Mouse (Mus musculus) urinary bladder, postnatal 10 days (tissue): ENCODE data around the gene Nectin2.

Source experiments
- DNase-seq: peaks from one replicate; pipeline ENCODE4 v3.0.0; 2022; ENCODE audit warnings: low spot score

Gene Nectin2

DNA sequence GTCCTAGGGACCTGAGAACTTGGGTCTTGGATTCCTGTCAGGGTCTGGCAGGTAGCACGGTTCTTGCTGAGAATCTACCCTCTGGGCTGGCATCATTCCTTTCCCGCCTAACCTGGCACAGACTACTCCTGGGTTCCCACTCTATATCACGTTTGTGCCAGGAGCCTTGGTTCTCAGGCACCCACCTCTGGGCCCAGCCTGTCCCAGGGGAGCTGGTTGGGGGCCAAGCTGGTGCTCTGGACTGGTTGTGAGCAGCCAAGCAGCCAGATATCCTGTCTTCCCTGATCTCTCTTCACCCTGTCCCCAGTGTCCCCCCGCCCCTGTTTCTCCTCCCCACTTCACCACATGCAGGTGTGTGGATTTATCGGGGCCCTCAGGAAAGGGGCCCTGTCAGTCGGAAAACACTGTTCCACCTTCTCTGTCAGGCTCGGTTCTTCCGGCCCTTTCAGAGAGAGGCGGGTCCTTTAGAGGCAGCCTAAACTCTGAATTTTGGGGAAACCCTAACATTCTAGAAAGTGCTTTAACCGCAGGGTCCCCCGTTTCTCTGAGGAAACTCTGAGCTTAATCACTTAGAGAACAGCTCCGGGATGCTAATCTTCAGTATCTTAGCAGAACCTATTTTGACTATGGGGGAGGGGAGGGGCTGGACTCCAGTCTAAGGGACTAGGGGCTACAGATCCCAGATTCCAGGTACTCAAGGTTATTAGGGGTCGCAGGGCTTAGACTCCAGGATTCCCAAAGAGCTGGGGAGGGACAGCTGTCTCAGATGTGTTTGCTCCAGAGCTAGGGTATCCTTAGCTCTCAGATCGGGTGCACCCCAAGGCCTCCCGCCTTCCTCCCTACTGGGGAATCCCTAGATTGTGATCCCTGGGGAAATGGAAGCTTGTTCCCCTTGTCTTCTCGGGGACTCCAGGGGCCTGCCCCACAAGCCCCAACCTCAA is 19.4 kb upstream of the Nectin2 start:
- DNase-seq, result no peak

DNA sequence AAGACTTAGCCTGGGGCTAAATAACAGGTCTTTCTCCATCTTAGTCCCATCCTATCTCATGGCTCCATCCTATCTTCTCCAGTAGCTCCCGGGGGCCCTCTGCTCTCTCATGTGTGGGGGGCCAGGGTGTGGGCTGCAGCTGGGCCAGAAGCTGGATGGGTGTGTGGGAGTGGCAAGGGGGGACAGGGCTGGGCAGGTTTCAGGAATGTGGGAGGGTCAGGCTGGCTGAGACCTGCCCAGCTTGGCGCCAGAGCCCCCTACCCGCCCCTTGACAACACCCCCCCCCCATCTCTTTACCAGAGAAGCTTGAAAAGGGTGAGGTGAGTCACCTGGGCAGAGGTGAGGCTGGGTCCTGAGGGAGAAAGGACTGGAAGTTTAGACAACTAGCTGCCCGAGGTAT is 18.7 kb upstream of the Nectin2 start:
- no peak for DNase-seq

DNA sequence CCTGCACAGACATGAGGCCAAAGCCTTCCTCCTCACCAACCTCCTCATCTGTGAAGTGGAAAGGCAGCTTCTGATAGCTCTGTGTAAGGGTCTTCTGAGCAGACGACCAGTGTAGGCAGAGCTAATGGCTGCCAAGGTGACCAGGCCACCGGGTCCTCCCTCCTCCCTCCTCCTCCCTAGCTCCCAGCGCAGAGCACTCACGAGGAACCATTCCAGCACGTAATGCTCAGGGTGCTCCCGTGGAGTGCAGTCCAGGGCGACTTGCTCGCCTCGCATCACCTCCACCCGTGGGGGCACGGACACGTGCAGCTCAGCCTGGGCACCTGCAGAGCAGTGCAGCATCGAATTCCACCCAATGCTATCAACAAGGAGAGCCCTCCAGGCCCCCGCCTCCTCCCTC is 18.0 kb upstream of the Nectin2 start:
- no peak for DNase-seq

DNA sequence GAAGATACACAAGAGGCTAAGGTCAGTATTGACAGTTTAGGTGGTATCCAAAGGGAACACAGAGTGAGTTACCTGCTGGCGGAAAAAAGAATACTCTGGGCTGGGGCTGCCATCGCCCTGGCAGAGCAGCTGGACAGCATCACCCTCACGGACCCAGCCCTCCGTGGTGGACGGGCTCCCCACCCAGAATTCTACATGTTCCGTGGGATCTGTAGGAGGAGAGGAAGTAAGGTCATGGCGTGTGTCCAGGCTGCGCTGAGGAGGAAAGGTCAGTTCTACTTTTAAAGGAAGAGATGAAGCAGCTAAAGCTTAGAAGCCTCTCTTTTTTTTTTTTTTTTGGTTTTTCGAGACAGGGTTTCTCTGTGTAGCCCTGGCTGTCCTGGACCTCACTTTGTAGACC is 14.3 kb upstream of the Nectin2 start:
- no peak for DNase-seq

DNA sequence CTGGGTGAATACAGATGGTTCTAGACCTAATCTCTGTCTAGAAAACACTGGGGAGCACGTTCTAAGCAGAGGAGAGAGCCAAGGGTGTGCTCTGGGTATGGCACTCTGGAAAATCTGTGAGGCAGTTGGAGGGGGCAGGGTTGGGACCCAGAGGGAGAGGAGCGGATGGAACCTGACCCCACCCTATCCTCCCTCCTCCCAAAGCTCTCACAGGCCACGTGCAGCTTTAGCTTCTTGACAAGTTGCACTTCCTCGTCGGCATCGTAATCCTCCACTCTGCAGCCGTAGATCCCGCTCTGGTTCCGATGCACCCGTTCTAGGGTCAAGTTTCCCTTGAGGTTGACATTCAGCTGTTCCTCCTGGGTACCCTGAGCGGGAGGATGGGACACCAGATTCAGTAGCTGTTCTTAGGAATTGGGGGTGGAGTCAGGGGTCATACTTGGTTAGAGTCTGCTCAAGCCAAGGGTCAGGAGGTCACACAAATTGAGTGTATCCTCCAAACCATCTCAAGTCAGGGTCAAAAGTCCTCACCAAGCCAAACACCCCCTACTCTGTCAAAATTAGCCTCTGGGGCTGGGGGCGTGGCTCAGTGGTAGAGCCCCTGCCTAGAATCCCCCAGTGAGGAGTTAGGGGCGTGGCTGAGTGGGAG is 13.7 kb upstream of the Nectin2 start:
- no peak for DNase-seq

DNA sequence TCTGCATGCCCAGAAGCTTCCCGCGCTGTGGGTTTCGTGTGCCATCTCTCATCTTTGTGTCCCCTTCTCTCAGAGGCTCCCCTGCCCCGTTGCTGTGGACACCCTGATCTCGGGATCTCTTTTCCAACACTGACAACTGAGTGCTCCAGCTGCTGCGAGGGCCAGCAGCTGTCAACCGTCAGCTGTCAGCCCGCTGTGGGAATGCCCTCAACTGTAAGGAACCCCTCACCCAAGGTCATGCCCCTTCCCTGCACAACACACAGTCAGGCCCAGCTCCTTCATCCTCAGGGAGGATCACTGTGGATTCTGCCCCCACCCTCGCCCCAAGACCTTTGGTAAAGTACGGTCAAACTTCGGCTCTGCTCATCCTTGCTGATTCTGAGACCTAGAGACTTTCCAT is 12.0 kb upstream of the Nectin2 start:
- no peak for DNase-seq

DNA sequence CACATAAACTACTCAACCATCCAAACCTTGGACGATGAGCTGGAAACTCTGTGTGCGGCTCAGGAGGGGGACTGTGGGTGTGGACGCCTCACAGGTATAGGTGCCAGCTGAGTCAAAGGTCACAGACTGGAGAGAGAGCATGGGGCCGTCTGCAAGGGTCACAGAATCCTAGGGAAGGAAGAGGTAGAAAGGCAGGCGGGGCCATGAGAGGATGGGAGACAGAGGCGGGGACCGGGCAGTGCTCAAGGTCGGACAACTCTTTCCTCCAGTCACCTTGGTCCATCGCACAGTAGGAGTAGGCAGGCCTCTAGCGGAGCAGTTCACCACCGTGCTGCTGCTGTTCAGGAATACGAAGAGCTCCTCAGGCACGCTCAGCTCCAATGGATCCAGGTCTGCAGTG is 9.7 kb upstream of the Nectin2 start:
- DNase-seq, result no peak

DNA sequence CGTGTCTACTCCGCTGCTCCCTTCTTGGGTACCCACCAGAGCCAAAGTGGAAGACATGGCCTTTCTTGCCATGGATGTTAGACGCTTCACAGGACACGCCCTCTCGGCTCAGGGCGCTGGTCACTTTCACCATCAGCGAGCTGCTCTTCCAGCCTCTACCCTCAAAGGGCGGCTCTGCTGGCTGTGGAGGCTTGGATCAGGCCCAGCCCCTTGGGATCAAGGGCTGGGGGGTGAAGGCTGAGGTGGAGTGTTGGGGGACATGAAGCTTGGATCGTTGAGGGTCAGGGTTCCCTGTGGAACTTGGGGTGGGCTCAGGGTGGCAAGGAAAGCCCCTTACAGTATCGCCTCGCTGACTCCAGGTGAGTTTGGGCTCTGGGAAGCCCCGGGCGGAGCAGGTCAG is 8.3 kb upstream of the Nectin2 start:
- DNase-seq, result no peak

DNA sequence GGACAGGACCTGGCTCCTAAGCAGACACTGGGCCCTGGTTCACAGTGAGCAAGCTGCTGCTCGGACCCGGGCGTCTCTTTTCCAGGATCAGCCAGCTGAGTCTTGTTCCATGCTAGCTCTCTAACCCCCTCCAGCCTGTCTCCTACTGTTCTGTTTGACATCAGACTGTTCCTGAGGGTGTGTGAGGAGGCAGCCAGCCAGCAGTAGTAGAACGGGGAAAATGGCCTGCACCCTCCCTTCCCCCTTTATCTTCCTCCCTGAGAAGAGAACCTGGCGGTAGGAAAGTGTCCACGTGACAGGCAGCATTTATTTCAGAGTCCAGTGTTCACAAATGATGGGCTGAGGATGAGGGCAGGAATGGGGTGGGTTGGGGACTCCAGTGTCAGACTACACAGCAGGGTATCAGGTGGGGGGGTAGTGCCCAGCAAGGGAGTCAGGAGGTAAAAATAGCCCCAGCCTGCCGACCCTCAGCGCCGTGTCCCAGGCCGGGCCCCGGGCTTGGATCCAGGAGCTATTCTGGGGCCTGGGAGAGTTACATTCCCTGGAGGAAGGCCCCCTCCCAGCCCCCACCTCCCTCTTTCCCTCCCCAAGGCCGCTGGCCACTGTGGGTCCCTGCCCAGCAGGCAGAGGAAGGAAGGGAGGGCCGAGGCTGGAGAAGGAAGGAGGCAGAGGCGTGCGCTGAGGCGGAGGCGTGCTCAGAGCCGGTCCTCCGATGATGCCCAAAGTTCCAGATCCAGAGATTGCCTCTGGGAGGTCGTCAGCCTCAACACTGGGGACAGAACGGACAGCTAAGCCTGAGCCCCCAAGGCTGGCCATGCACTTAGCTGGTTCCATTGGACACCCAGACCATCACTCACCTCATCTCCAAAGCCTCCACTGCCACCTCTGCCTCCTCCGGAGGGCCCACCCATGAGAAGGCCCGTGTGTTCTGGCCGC is 5.8 kb upstream of the Nectin2 start:
- no peak for DNase-seq

DNA sequence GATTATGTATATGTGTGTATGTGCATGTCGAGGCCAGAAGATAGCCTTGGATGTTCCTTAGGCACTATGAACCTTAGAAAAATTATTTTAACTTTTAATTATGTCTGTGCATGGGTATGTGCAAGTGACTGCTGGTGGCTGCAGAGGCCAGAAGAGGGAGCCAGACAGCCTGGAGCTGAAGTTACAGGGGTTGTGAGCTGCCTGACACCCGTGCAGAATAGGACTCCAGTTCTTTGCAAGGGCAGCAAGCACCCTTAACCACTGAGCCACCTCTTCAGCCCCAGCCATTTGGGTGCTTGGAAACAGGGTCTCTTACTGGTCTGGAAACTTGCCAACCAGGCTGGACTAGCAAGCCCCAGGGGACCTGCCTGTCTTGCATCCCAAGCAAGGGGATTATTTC is 4.7 kb upstream of the Nectin2 start:
- DNase-seq, result no peak

DNA sequence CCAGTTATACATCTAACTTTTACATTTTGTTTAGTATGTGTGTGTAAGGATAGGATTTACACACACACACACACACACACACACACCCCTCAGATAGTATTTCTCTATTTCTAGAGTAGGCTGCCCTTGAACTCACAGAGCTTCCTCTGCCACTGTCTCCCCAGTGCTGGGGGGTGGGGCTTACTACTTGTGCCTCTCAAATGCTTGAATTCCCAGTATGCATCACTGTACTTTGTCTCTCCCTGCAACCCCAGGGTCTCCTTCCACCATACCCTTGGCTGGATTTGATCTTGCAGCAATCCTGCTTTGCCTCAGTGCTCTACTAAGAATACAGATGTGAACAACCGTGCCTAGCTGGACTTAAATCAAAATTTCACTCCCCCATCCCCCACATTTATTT is 3.8 kb upstream of the Nectin2 start:
- no peak for DNase-seq

DNA sequence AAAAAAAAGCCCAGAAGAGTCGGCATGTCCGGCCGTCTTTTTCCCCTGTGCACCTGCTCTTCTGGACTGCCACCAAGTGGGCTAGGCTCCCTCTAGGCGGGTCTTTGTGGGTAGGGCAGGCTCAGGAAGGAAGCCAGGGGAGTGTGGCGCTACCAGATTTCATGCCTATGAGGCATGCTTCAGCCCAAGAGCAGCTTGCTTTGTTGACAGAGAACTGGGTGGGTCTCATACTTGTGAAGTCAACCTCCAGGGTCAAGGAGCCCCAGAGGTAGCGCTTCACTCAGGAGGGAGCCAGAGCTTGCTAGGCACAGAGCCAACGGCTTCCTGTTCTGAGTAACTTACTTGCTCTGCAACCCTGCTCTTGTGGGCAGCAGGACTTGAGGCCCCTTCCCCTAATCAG is 3.3 kb upstream of the Nectin2 start:
- no peak for DNase-seq

DNA sequence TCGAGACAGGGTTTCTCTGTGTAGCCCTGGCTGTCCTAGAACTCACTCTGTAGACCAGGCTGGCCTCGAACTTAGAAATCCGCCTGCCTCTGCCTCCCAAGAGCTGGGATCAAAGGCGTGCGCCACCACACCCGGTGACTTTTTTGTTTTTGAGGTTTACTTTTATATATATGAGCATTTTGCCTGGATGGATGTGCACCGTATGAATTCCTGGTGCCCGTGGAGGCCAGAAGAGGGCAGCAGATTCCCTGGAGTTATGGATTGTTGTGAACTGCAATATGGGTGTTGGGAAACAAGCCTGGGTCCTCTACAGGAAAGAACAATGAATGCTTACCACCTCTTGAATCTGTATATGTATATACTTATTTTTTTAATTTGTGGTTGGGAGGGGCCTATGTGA is 2.4 kb upstream of the Nectin2 start:
- DNase-seq, result no peak

DNA sequence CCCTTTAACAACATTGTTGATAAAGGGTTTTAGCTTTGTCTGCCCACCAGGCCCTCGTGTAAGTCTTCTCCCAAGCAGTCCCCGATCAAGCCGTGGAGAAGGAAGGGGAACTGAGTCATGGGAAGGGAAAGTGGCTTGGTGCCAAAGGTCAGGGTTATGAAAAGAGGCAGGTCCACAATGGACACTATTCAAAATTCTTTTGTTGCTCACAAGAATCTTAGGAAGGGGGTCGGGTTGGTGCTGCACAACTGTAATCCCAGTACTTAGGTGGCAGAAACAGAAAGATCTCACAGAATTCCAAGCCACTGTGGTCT is 744 bp upstream of the Nectin2 start:
- DNase-seq, result no peak

DNA sequence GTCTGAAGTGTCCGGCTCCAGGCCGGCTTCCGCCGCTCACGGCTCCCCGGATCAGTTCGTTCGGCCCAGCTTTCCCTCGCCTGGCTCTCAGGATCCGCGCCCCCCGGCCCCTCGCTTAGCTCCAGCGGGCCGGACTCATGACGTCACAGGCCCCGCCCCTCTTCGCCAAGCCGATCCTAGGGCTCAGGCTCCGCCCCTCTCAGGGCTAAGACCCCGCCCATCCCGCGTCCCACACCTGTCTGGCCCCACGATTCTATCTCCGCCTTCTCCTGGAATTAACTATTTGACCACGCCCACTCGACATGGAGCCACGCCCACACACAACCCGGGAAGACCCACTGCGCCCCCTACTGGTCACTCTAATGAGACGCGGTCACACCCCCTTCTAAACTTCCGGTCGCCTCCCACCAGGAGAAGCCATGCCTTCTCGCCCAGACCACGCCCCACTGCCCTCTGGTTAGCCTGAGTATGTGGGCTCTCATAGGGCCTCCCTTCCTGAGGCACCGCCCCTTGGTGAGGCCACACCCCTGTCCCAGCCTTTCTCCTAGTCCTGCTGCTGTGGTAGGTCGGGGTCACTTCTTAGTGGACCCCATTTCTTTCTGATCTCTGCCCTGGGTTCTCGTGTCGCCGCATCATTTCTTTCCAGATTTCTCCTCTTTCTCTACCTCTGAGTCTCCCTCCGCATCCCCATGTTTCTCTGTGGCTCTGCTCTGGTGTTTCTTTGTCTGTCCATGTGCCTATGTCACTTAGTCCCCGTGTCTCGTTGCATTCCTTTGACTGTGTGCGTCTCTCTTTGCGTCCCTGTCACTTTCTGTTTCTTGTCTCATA is 680 bp downstream of the Nectin2 start:
- DNase-seq, result peak; percentile 92

DNA sequence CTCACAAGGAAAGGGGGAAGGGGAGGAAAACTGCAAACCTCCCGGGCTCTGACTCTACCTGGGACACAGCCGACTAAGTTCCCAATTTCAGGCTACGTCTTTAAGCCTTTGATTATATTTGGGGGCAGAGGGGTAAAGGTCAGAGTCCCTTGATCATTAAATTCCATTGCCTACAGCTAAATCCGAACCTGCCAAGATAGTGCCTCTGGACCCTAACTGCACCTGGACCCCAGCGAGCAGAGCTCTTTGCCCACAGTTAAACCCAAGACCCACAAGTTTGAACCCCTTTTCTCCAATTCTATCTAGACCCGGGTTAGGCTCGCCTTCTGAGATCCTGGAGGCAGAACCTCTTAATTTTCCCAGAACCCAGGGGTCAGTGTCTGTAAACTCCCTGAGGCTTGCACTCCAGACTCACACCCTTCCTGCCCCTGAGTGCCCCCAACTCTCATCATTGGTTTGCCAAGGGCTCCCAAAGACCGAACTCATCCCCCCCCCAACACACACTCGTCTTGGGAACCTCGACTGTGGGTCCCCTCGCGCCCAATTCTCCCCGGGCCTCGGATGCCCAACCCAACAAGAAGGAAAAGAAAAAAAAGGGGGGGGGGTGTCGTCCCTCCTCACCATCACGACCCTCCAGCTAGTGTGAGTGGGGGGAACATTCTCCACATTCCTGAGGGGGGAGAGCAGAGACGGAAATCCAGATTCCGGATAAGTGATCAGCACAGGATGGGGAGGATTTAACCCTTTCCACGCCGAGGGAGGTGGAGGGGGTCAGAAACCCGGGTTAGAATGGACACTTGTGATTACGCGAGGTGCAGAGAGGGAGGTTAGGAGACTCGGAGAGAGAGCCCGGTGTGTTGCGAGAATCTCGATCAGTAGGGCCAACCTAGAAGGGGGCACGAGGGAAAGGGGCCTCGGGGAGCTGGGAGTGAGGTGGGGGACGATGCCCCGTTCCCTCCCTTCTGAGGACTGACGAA is 1.8 kb downstream of the Nectin2 start:
- no peak for DNase-seq

DNA sequence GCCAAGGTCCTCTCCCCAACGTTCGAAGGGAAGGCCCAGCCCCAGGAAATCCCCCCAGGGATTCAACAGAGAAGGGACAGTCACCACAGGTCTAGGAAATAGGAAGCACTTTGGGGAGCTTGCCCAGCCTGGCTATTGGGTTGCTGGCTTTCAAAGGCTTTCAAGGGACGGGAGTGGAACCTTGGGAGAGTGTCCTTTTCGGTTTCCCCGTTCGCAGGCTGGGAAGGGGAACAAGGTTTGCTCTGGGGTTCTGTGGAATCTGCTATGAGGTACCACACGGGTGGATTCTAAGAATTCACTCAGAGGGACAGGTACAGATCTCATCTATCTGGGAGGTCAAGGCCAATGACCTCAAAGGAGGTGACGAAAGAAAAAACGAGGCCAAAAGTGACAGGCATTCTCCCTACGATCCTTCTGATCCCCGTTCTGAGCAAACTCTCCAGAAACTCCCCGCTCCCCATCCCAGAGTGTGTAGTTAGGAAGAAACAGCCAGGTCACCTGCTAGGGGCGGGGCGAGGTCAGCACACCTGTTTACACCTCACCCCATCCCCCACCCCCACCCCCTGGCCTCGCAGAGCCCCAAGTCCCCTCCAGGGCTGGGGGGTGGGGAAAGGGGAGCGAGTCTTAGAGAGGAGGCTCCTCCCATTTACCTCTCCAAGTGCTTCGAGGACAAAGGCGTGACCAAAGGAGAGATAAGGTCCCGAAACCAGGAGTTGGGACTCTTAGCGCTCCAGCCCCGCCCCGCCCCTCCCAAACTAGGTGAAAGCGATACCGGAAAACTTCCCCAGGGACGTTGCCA is 2.7 kb downstream of the Nectin2 start:
- DNase-seq, result no peak

DNA sequence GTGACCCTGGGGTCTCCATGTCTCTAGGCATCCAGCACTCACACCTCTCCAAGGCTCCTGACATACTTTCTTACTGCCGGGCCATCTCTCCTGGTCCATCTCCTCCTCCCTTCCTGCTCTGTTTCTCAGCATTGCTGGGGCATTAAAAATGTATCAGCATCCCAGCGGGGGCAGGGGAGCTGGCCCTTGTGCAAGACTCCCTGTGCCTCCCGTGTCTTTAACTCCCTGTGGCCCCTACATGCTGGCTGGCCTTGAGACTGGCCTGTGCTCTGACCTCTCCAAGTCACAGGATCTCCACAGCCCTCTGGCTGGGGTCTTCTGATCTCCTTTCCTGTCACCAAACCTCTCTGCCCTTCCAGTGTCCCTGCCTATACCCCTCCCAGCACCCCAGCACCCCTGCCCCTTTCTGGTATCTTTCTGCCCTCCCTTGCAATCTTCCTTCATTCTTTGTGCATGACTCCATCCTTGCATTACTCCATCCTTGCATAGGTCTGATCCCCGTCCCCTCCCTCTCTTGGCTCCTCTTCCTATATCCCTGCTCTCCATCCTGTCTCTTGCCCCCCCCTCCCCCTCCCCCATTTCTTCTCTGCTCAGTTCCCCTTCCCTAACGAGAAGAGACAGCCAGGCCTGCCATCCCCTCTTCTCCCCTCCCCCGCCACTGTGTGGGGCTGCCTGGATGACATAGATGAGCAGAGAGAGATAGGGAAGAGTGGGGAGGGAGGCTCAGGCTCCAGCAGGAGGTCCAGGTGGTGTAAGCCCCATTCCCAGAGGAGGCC is 3.7 kb downstream of the Nectin2 start:
- no peak for DNase-seq

DNA sequence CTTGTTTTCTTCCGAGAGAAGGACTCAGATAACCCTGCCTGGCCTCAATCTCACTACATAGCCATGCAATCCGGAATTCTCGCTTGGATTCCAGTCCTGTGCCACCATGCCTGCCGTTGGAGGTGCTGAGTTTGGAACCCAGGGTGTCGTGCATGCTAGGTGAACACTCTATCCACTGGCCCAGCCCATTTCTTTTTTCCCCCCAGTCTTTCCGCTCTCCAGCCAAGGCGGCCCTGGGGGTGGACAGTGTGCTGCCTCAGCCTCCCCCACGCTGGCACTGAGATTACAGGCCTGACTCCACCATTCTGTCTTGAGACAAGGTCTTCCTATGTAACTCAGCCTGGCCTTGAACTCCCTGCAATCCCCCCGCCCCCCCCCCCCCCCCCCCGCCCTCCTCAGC is 4.3 kb downstream of the Nectin2 start:
- no peak for DNase-seq
